Mouse (Mus musculus): ENCODE measurements at regions not wholly inside any gene's neighbourhood (a gene's known extent, or its start where the extent isn't known, plus 50 kb on each side); places are given as distances from the start of the nearest gene placed in this dataset.

GRCm38 (mm10) chr14:76247664-76248063, 137.0 kb downstream of the Nufip1 start:
- peak in 1 of 2 experiments; percentile 5 for DNase-seq

- DNase-seq, result no peak
Observed at GRCm38 (mm10) chr14:76253850-76254249, 143.2 kb downstream of the Nufip1 start.

GRCm38 (mm10) chr14:76254565-76255501, 144.1 kb downstream of the Nufip1 start:
- DNase-seq, result no peak

- DNase-seq, result no peak
Observed at GRCm38 (mm10) chr14:76255971-76256370, 145.3 kb downstream of the Nufip1 start.

GRCm38 (mm10) chr14:76258626-76259025, 147.9 kb downstream of the Nufip1 start:
- no peak for DNase-seq

GRCm38 (mm10) chr14:76260628-76261293, 150.1 kb downstream of the Nufip1 start:
- DNase-seq, result no peak

GRCm38 (mm10) chr14:76263682-76264081, 151.1 kb upstream of the Tsc22d1 start:
- no peak for DNase-seq

- DNase-seq, result no peak
Observed at GRCm38 (mm10) chr14:76265819-76266218, 148.9 kb upstream of the Tsc22d1 start.

GRCm38 (mm10) chr14:76266249-76266648, 148.5 kb upstream of the Tsc22d1 start:
- no peak for DNase-seq

- no peak for DNase-seq
Observed at GRCm38 (mm10) chr14:76267091-76267490, 147.7 kb upstream of the Tsc22d1 start.

- DNase-seq, result no peak
Observed at GRCm38 (mm10) chr14:76271190-76271589, 143.6 kb upstream of the Tsc22d1 start.

GRCm38 (mm10) chr14:76272840-76273239, 141.9 kb upstream of the Tsc22d1 start:
- no peak for DNase-seq

GRCm38 (mm10) chr14:76276655-76277054, 138.1 kb upstream of the Tsc22d1 start:
- no peak for DNase-seq

- no peak for DNase-seq
Observed at GRCm38 (mm10) chr14:76278751-76279450, 135.9 kb upstream of the Tsc22d1 start.

GRCm38 (mm10) chr14:76279561-76279960, 135.2 kb upstream of the Tsc22d1 start:
- no peak for DNase-seq

- no peak for DNase-seq
Observed at GRCm38 (mm10) chr14:76281867-76282266, 132.9 kb upstream of the Tsc22d1 start.

- DNase-seq, result no peak
Observed at GRCm38 (mm10) chr14:76287768-76288167, 127.0 kb upstream of the Tsc22d1 start.

- no peak for DNase-seq
Observed at GRCm38 (mm10) chr14:76290401-76291018, 124.3 kb upstream of the Tsc22d1 start.

GRCm38 (mm10) chr14:76292211-76292610, 122.5 kb upstream of the Tsc22d1 start:
- no peak for DNase-seq

GRCm38 (mm10) chr14:76295411-76296169, 119.2 kb upstream of the Tsc22d1 start:
- no peak for DNase-seq

GRCm38 (mm10) chr14:76297864-76298263, 116.9 kb upstream of the Tsc22d1 start:
- no peak for DNase-seq
